Mouse (Mus musculus) forebrain, embryonic 11.5 days (tissue): Measurements from ENCODE around the gene Tnk2. TPM values are rescaled to one million over a fixed set of nuclear protein-coding genes. Genes with fewer than 3 reads are reported as not detected.

Source experiments
- ATAC-seq: fragments of 200-750 bp; cut with Nextera tagmentation; replicated peaks from 2 replicates; pipeline ENCODE4 v1.8.0; 2017; ENCODE audit warnings: moderate TSS enrichment; ENCODE audit not compliant: low FRiP score
- DNase-seq: peaks from one replicate; pipeline ENCODE4 v3.0.0-alpha.2; 2017; ENCODE audit warnings: low spot score
- H3K27ac ChIP-seq: fragments of 300-500 bp; sonication (generic); 2 replicates; pipeline ENCODE4 v1.5.1; 2014; ENCODE audit warnings: low read depth, low read length
- H3K27me3 ChIP-seq: fragments of 300-500 bp; sonication (generic); 2 replicates; pipeline ENCODE4 v1.6.1; 2014; ENCODE audit warnings: mild to moderate bottlenecking, low read length, mixed read lengths; ENCODE audit not compliant: control insufficient read depth, insufficient read depth
- H3K36me3 ChIP-seq: fragments of 300-500 bp; sonication (generic); 2 replicates; pipeline ENCODE4 v1.6.1; 2014; ENCODE audit warnings: mild to moderate bottlenecking, low read length, moderate library complexity, mixed read lengths; ENCODE audit not compliant: control insufficient read depth, insufficient read depth
- H3K4me1 ChIP-seq: fragments of 300-500 bp; sonication (generic); replicated peaks from 2 replicates; pipeline ENCODE4 v1.6.1; 2014; ENCODE audit warnings: low read length, mixed read lengths; ENCODE audit not compliant: control insufficient read depth, insufficient read depth
- H3K4me2 ChIP-seq: fragments of 300-500 bp; sonication (generic); 2 replicates; pipeline ENCODE4 v1.6.1; 2014; ENCODE audit warnings: low read depth, mild to moderate bottlenecking, low read length, moderate library complexity, mixed read lengths; ENCODE audit not compliant: severe bottlenecking
- H3K4me3 ChIP-seq: fragments of 300-500 bp; sonication (generic); 2 replicates; pipeline ENCODE4 v1.5.1; 2014; ENCODE audit warnings: low read depth, low read length
- H3K9ac ChIP-seq: fragments of 300-500 bp; sonication (generic); 2 replicates; pipeline ENCODE4 v1.6.1; 2014; ENCODE audit warnings: low read length
- H3K9me3 ChIP-seq: fragments of 300-500 bp; sonication (generic); 2 replicates; pipeline ENCODE4 v1.6.1; 2016; ENCODE audit warnings: low read length, mixed read lengths; ENCODE audit not compliant: control insufficient read depth
- WGBS: fragments of 180-500 bp; shearing (Covaris S2); extraction: QIAGEN DNeasy Blood & Tissue Kit; methylation state at CpG from one replicate; pipeline ENCODE4 v1.1.7; 2014; 5-methylcytosine and 5-hydroxymethylcytosine counted together
- polyA plus RNA-seq: library from polyadenylated mRNA; unstranded; fragments of >200 nt; fragmentation: Nextera tagmentation; extraction: Ambion mirVana; gene quantifications from 2 replicates; pipeline ENCODE4 v1.2.1, GENCODE M21; 2014

The Tnk2 gene
- polyA plus RNA-seq, 1 experiment from 2014 or later = 11.2 TPM

GRCm38 (mm10) chr16:32712202-32712601 lies 68.5 kb downstream of the Tnk2 start:
- no peak overlapping the region for H3K4me3 ChIP-seq
- no peaks in the 10 kb centered on the region for H3K9me3 ChIP-seq
- no peaks in the 10 kb centered on the region for H3K36me3 ChIP-seq
- no peaks in the 10 kb centered on the region for H3K27me3 ChIP-seq
- DNase-seq (no peak), ATAC-seq (no peak)
- WGBS = 81% methylated on average over 11 of the region's 11 CpGs
- no peak overlapping the region for H3K9ac ChIP-seq
- no peak overlapping the region for H3K27ac ChIP-seq
- no peak overlapping the region for H3K4me2 ChIP-seq
- H3K4me1 ChIP-seq = no peaks in the 10 kb centered on the region

GRCm38 (mm10) chr16:32713556-32713955 lies 69.9 kb downstream of the Tnk2 start:
- no peak for ATAC-seq

GRCm38 (mm10) chr16:32715364-32715763 lies 71.7 kb downstream of the Tnk2 start:
- no peak overlapping the region for H3K9ac ChIP-seq
- H3K4me3 ChIP-seq = no peak overlapping the region
- H3K4me1 ChIP-seq = no peaks in the 10 kb centered on the region
- no peaks in the 10 kb centered on the region for H3K27me3 ChIP-seq
- DNase-seq (peak; percentile 69), ATAC-seq (no peak)
- no peaks in the 10 kb centered on the region for H3K36me3 ChIP-seq
- H3K9me3 ChIP-seq = no peaks in the 10 kb centered on the region
- no peak overlapping the region for H3K27ac ChIP-seq
- H3K4me2 ChIP-seq = no peak overlapping the region
- WGBS = 31% methylated on average over 13 of the region's 13 CpGs

More at GRCm38 (mm10) chr16:32713556-32713955, 69.9 kb downstream of the Tnk2 start:
- Histone ChIP-seq H3K4me2 (no peak overlapping the region), H3K9me3 (no peaks in the 10 kb centered on the region), H3K27me3 (no peaks in the 10 kb centered on the region), H3K36me3 (no peaks in the 10 kb centered on the region), H3K4me1 (no peaks in the 10 kb centered on the region), H3K9ac (no peak overlapping the region), H3K4me3 (no peak overlapping the region), H3K27ac (no peak overlapping the region)
- DNase-seq = no peak
- WGBS = 77% methylated on average over 6 of the region's 6 CpGs

GRCm38 (mm10) chr16:32723163-32723562 lies 79.5 kb downstream of the Tnk2 start:
- ATAC-seq (no peak), DNase-seq (no peak)
- Histone ChIP-seq H3K4me1 (no peaks in the 10 kb centered on the region), H3K27ac (no peak overlapping the region), H3K27me3 (no peaks in the 10 kb centered on the region), H3K36me3 (no peaks in the 10 kb centered on the region), H3K9me3 (no peaks in the 10 kb centered on the region), H3K9ac (no peak overlapping the region), H3K4me3 (no peak overlapping the region), H3K4me2 (no peak overlapping the region)
- WGBS = 87% methylated on average over 7 of the region's 7 CpGs

GRCm38 (mm10) chr16:32723767-32724166 lies 80.1 kb downstream of the Tnk2 start:
- Histone ChIP-seq H3K27ac (no peak overlapping the region), H3K36me3 (no peaks in the 10 kb centered on the region), H3K9me3 (no peaks in the 10 kb centered on the region), H3K4me2 (no peak overlapping the region), H3K4me1 (no peaks in the 10 kb centered on the region), H3K9ac (no peak overlapping the region), H3K4me3 (no peak overlapping the region), H3K27me3 (no peaks in the 10 kb centered on the region)
- 88% methylated on average over 4 of the region's 4 CpGs for WGBS
- ATAC-seq = no peak
- DNase-seq = no peak

GRCm38 (mm10) chr16:32724259-32724658 lies 80.6 kb downstream of the Tnk2 start:
- Histone ChIP-seq H3K4me3 (no peak overlapping the region), H3K36me3 (no peaks in the 10 kb centered on the region), H3K4me1 (no peaks in the 10 kb centered on the region), H3K4me2 (no peak overlapping the region), H3K27ac (no peak overlapping the region), H3K9me3 (no peaks in the 10 kb centered on the region), H3K9ac (no peak overlapping the region), H3K27me3 (no peaks in the 10 kb centered on the region)
- no peak for DNase-seq
- ATAC-seq = no peak
- WGBS = 93% methylated on average over 2 of the region's 2 CpGs

GRCm38 (mm10) chr16:32726501-32726900 lies 82.8 kb downstream of the Tnk2 start:
- Histone ChIP-seq H3K4me1 (no peaks in the 10 kb centered on the region), H3K4me3 (no peak overlapping the region), H3K27ac (no peak overlapping the region), H3K4me2 (no peak overlapping the region), H3K27me3 (no peaks in the 10 kb centered on the region), H3K9ac (no peak overlapping the region), H3K9me3 (no peaks in the 10 kb centered on the region), H3K36me3 (no peaks in the 10 kb centered on the region)
- ATAC-seq (no peak), DNase-seq (no peak)

GRCm38 (mm10) chr16:32728240-32728639 lies 84.6 kb downstream of the Tnk2 start:
- Histone ChIP-seq H3K9ac (no peak overlapping the region), H3K27me3 (no peaks in the 10 kb centered on the region), H3K27ac (no peak overlapping the region), H3K36me3 (no peaks in the 10 kb centered on the region), H3K4me2 (no peak overlapping the region), H3K4me3 (no peak overlapping the region), H3K4me1 (no peaks in the 10 kb centered on the region), H3K9me3 (no peaks in the 10 kb centered on the region)
- ATAC-seq = no peak
- DNase-seq = no peak

- Histone ChIP-seq H3K36me3 (no peaks in the 10 kb centered on the region), H3K4me2 (no peak overlapping the region), H3K9ac (no peak overlapping the region), H3K4me3 (no peak overlapping the region), H3K4me1 (no peaks in the 10 kb centered on the region), H3K9me3 (no peaks in the 10 kb centered on the region; the same call in 1 of the 2 replicates), H3K27me3 (no peaks in the 10 kb centered on the region), H3K27ac (no peak overlapping the region)
- no peak for ATAC-seq
- DNase-seq = no peak
- WGBS = 89% methylated on average over 1 of the region's 1 CpGs
Observed at GRCm38 (mm10) chr16:32728730-32729129, 85.1 kb downstream of the Tnk2 start.
